Mouse (Mus musculus) testis, postnatal 14 days (tissue): ENCODE results near the gene Cdc20.

Source experiments
- DNase-seq: peaks from one replicate; pipeline ENCODE4 v3.0.0; 2021; ENCODE audit warnings: low spot score

Cdc20 gene

DNA sequence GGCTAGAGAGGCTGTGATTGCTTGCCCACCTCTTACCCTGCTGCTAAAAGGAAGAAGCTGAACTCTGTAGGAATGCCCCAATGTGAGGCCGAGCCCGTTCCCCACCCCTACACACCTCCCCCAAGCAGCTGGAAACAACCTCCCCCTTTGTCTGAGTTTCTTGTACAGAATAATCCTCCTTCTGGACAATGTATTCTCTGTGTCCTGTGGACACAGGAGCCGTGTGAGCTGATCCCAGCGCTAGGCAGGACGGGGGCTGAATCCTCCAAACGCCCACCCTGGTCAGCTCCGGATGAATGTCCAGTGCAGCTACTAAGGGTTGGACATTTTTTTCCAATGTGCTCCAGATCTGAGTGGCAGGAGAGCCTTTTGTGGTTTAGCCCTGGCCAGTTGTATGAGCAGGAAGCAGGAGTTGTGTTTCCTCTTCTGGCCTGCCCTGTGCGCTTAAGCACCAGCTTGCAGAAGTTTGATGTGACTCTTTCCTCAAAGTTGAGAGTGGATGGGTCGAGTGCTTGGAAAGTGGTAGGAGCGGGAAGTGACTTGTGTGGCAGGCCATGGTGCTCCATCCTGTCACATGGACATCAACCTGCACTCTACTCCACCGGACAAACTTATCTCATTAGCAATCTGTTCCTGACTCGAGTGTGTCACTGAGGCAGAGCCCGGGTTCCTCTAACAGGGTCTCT lies 19.9 kb downstream of the Cdc20 start:
- DNase-seq: no peak

DNA sequence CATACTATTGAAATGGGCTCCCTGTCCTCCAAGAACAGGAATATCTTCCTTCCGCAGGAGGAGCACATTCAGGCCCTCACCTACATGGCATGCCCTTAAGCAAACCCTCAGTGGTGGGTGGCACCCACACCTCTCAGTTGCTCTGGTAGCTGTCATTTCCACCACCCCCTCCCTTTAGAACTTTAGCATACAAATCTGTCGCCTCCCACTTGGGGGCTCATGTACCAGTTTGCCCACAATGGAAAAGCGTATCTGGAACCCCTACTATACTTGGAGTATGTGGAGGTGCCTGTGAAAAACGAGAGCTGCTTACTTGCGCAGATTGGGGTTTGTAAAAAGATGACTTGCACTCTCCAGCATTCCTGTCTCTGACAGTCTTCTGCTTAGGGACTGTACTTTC lies 20.8 kb downstream of the Cdc20 start:
- DNase-seq: no peak

GRCm38 (mm10) chr4:118415779-118416178 lies 21.4 kb downstream of the Cdc20 start:
- DNase-seq: no peak

GRCm38 (mm10) chr4:118413553-118413952 lies 23.6 kb downstream of the Cdc20 start:
- no peak for DNase-seq

GRCm38 (mm10) chr4:118410871-118411270 lies 26.3 kb downstream of the Cdc20 start:
- no peak for DNase-seq

DNA sequence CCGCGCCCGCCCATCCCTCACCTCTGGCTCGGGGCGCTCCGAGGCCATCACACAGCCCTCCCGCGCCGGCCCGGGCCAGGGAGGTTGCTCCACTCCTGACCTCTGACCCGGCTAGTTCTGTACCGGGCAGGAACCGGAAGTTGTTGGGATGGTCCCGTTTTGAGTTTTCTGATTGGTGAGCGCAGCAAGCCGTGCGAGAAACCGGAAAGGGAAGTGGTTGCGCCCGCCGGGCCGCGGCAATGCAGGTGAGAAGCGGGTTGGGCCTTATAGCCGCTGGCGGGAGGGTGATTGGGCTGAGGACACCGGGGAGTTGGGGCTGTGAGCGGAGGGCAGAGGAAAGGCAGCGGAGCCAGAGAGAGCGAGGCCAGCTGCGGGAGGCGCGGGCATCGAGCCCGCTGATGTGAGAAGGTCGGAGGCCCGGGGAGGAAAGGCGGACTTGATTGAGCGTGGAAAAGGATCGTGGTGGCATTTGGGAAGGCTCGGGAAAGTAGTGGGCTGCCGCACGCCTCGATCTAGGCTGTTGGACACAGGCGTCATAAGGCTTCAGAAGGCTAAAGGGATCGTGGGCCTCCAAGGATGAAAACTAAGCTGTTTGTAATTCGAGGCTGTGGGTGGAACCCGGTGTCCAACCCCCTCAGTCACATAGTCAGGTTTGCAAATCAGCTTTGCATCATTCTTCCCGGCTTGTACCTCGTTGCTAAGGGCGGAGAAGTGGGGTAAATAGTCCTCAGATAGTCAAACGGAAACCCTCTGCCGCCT lies 27.8 kb downstream of the Cdc20 start, which contains the start of the genes Szt2 and Med8:
Gene Szt2 (minus strand): TSS at position 132 of the 759 bp plus-strand sequence.
Gene Med8 (plus strand): TSS at position 196 of the 759 bp plus-strand sequence.
- peak; percentile 91 for DNase-seq

- peak; percentile 66 for DNase-seq
These were observed 34.5 kb downstream of the Cdc20 start for GRCm38 (mm10) chr4:118402701-118403100.

DNA sequence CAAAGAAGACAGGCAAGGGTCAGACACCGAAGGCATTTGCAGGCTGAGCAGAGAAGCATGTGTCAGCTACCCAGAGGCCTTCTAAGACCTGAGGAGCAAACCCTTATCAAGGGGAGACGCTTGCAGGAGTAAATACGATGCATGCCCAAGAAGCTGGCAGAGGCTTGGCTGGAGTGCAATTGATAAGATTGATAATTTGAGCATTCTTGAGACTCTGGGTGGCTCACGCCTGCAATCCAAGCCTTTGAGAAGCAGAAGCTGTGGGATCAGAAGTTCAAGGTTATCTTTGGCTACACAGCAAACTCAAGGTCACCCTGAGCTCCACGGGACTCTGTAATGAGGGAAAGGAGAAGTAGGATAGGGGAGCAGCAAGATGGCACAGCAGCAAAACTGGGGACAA lies 35.2 kb downstream of the Cdc20 start:
- peak; percentile 56 for DNase-seq

DNA sequence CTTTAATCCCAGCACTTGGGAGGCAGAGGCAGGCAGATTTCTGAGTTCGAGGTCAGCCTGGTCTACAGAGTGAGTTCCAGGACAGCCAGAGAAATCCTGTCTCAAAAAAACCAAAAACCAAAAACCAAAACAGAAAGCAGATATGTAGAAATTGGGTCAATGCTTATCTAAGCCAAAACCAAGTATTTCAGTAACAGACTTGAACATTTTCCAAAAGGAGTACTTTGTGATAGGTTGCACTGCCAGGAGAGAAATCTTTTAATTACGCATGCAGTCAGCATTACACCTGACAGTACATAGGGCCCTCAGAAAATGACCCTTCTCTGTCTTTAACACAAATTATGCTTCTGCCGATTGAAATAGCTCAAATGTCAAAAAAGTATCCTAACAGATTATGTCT lies 35.7 kb downstream of the Cdc20 start:
- no peak for DNase-seq

DNA sequence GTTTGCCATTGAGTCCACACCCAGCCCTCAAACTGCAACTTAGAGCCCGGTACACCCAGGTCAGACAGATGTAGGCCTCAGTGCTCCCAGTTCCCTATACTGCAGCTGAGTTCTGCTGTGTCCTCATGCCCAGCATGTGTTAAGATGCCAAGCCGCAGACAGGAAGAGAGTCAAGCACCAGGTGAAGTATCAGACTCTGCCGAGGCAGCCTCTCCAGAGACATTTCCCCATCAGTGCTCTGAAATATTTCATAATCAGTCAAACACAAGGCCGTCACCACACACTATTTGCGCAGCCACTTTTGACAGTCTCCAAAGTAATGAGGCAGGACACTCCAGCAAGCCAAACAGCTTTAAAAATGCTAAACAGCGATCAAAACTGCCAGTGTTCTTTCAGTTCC lies 38.8 kb downstream of the Cdc20 start:
- DNase-seq: no peak

GRCm38 (mm10) chr4:118396433-118396832 lies 40.7 kb downstream of the Cdc20 start:
- no peak for DNase-seq

GRCm38 (mm10) chr4:118395289-118395688 lies 41.9 kb downstream of the Cdc20 start:
- no peak for DNase-seq

DNA sequence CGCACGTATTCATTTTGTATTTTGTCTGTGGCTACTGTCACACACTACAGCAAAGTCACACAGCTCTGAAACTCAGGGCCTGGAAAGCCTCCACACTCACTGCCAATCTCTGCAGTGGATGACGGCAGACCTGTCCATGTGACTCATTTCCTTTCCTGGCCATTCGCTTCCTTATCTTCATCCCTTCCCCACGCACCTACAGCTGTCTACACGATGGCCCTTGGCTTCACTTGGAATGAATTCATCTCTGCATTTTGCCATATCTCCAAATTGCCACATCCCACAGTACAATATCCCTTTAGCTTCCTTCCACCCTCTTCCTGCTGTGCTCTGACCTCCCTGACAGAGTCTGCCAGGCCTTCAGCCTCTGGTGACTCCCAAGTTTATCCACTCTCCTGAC lies 42.6 kb downstream of the Cdc20 start:
- DNase-seq: no peak

DNA sequence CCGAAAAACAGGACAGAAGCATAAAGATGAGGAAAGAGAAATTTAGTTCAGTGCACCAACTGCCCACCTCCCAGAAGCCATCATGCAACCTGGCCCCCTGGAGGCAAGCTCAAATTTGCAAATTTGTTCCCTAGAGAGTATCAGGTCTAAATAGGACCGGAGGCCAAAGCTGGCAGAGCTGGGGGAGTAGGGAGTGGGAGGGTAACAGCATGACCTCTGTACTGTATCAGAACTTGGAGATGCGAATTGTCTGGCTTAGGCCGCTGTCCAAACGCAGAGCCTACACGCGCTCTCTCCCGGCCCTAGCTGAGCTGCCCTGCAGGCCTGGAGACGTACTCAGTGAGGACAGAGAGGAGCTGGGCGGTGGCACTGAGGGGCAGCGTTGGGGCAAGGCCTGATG lies 47.0 kb downstream of the Cdc20 start:
- peak; percentile 79 for DNase-seq

DNA sequence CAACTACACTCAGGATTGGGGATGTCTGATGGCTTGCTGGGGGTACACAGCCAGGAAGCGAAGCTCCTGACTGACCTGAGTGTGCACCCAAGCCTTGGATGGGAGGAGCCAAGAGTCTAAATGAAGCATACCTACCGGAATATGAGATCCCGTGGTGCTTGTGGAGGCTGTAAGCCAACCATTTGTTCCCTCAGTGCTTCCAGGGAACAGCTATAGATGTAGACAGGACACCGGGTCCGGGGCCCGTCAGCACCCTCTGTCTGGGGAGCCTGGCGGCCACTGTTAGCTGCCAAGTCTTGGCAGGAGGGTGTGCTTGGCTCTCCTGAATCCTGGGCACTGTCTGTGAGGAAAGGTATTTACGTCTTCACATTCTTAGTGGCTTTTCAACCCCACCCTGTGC lies 49.8 kb downstream of the Cdc20 start:
- DNase-seq: no peak

DNA sequence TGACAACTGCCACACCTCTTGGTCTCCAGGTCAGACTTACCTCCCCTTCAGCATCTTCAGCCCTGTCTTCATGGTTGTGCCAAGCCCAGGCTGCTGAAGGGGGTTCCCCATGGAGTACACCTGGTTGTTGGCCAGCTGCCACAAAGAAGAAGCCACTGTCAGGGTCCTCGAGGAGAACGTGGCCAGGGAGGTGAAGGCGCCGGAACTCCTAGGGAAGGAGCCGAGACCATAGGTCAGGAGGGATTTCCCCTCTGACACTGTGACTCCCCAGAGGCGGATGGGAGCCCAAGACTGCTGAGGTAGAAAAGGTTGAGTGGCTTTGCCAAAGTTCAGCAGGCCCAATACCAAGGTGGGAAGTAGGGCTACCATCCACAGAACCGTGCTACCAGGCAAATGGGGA lies 53.9 kb downstream of the Cdc20 start:
- no peak for DNase-seq
